Mouse (Mus musculus) urinary bladder, postnatal 4 days (tissue): ENCODE data around the gene Parg.
"Not testable (repeated sequence)": the region's sequence is repeated elsewhere in the genome, so short reads cannot be mapped to it uniquely, and the experiment has no call there.

ENCODE experiments used
- DNase-seq, 2 experiments: peaks; one replicate each; pipeline ENCODE4 v3.0.0; 2021 to 2022; ENCODE audit warnings: low spot score in 2 of 2

The Parg gene

DNA sequence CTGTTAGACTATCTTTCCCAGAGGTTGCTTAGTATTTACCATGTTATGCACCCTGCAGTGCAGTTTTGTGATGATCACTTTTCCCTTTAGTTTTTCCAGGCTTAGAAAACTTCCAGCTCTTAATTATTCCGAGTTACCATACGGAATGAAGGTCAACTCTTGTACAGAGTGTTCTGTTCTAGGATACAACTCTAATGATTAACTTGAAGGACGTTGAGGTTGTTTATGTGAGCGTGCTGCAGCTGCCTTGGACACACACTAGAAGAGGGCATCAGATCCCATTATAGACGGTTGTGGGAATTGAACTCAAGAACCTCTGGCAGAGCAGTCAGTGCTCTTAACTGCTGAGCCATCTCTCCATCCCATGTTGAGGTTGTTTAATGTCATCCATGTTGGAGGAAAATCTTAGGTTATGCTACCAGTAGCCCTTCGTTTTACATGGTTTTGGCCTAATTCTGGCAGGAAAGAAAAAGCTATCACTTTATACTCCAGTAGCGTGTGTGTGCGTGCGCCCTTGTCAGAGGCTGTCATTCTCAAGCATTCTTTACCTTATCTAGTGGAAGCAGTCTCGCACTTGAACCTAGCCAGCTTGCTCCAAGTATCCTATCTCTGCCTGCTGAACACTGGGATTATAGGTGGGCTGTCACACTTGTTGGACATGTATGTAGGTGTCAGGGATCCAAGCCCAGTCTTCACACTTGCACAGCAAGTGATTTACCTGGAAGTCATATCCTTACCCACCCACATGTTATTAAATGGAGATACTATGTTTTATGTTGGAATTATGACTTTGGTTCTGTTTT is 22.2 kb upstream of the Parg start:
- no peak for DNase-seq

DNA sequence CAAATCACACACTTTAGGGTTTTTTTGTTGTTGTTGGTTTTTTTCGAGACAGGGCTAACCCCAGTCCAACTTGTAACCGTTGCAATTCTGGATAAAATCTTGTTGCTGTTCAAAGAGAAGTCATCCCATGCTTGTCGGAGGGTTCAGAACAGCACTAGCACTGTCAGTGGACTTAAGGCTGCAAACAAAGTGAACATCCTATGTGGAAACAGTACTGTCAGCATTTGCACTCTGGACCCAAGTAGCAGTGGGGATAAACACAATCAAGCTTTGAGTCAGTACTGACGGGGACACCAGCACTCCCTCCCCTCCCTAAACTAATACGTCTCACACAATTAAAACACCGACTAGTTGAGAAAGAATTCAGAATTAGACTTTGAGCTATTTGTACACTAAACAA is 20.9 kb upstream of the Parg start:
- DNase-seq = no peak

DNA sequence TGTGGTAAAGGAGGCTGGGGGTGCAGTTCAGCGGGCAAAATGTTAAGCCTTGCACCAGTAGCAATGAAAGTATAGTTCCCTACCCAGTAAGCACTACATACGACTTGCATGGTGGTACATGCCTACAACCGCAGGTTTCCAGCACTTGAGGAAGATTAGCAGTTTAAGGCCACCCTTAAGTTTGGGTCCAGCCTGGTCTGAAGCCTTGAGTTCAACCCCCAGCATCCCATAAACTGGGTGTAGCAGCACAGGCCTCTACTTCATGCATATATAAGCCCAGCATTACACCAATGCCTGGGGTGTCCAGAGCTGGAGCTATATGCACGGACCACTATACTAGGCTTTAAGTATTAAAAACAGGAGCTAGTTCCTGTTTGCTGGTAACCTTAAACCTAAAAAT is 17.9 kb upstream of the Parg start:
- no peak for DNase-seq

DNA sequence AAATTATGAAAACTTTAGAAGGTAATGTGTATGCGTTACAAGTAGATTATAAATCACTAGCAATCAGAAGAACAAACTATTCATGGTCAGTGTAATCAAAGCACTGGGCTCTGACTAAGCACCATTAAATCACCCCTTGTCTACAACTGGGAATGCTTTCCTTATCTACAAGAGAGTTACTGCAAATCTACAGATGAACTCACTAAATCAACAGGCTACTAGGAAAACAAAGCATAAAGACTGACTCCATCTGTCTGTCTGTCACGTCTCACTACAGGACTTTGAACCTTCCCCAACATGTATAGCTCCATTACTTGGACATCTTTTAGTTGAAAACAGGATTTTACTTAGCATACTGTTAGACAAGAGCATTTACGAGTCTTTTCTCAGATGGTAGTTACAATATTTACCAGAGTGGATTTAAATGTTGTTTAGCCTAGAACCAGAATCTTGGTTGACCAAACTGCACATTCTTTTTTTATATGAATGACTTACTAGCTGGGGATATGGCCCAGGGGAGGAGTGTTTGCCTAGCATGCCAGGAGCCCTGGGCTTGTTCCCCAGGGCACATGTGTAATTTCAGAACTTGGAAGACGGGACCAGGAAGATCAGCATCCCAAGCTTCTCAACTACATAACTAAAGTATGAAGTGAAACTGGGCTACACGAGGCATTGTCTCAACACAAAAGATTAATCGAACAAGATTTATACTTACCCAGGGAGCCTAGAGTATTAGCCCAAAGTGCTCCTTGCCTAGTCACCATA is 10.9 kb upstream of the Parg start:
- DNase-seq = no peak

DNA sequence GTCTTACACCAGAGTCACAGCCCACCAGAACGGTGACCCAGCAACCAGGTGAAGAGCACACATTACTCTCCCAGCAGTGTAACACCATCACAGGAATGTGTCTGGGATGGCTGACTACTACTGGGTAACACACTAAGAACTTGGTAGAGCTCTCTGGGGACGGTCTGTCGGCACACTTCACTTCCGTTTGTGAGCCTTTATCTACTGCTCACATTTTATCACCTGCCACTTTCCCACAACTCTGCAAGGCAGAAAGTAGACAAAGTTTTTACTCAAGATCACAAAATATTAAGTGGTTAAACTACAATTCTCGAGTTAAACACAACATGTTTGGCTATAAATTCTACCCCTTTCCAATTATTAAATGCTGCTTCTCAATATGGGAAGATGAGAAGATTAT is 9.8 kb upstream of the Parg start:
- DNase-seq = no peak

DNA sequence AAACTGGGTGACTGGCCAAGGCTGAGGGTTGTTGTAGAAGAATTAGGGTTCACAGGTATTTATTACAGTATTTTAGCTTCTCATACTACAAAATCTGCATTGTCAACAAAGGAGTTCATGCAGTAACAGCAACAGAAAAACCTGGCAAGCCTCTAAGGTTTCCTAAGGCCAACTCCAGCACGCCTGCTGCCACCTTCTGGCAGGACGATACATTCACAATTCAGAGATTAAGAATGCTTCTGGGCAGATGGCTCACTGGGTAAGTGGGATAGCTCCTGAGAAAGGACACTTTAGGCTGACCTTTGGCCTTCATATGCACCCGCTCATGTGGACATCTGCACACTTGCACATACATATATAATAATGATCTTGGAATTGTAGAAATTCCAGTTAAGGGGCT is 9.3 kb upstream of the Parg start:
- DNase-seq = peak in 1 of 2 experiments; percentile 24

DNA sequence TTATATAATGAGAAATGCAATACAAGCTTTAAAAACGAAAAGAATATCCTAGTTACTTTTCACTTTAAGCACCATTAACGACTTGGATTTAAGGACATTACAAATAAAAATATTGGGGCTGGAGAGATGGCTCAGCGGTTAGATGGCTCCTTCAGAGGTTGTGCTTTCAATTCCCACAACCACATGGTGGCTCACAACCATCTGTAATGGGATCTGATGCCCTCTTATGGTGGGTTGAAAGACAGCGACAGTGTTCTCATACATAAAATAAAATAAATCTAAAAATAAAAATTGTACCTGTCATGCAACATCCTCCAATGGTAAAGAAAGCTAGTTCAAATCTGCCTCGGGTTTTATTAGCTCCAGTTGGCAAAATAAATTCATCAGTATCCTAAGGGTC is 8.2 kb upstream of the Parg start:
- DNase-seq = not testable (repeated sequence)

DNA sequence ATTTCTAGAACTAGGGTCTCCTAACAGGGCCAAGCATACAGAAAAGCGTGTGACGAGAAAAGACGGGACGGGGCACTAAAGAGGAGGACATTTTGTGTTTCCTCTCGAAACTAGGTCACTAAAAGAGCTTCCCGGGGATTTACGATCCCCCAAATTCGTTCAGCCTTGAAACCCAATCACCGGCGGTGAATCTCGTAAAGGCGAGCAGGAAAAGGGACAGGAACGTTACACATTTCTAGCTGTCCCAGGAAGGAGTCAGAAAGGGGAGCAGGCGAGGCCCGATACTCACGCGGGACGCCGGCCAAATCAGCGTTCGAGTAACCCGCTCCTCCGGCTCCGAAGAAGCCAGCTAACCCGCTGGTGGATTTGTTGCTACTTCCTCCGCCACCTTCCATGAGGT is 395 bp upstream of the Parg start:
- DNase-seq = no peak

DNA sequence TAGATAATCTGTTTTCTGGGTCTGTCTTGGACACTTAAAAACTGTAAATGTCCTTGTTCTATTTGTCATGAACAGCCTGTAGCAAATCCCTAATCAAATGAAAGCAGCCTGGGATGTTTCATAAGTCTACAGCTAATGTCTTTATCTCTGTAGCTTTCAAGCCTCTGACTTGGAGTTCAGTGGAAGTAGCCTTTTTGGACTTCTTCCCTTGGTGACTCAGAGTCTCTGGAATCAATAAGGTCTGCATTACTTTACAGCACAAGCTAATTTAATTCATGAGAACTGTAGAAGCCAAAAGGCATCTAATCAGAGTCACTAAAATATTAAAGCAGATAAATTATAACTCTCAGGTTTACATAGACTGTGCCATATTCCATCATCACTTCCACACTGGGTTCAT is 24.9 kb downstream of the Parg start:
- DNase-seq = no peak

DNA sequence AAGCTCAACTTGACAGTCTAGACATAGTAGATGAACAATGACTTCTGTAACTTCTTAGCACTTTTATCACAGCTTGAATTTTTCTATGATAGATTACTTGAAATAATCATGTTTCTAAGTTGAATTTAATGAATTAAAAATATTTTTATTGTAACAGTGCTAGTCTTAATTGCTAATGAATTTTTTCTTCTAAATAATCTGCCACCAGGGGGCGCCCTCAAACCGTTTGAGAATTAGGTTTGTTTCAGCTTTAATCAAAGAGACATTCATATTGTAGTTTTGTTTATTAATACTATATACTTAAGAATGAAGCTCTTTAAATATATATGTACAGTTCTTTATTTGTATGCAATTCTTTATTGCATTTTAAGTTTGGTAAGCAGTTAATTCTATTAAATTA is 27.2 kb downstream of the Parg start:
- DNase-seq = no peak

DNA sequence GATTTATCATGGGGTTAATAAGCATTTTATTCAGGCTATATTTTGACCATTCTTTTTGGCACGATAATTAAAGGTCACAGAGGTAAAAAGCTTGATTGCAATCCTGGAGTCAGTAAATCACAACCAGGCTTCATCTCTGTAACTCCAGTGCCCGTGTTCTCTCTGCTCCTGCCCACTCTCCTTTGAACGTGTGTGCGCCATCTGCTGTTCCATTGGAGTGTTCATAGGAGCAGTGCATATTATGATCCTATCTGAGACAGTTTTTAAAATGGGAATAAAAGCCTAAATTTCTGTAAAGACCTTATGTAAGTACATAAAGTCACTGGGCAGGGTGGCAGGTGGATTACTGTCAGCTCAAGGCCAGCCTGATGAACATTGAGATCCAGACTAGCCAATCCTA is 40.7 kb downstream of the Parg start:
- DNase-seq = no peak

DNA sequence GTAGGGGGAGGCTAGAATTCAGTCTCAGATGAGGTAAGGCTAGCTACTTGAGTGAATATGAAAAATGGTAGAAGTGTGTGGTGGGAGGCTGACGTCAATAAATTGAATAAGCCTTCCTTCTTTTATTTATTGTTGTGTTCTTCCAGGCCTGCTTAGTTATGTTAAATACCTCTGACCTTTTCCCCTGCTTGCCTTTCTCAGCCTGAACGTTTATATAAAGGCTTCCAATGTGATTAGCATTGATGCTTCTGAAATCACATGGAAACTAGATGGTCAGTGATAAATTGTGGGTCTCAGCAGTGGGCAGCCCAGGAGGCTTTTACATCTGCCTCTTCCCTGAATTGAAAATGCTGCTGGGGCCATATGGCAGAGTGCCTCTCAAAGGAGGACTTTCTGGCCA is 44.3 kb downstream of the Parg start:
- DNase-seq = no peak

DNA sequence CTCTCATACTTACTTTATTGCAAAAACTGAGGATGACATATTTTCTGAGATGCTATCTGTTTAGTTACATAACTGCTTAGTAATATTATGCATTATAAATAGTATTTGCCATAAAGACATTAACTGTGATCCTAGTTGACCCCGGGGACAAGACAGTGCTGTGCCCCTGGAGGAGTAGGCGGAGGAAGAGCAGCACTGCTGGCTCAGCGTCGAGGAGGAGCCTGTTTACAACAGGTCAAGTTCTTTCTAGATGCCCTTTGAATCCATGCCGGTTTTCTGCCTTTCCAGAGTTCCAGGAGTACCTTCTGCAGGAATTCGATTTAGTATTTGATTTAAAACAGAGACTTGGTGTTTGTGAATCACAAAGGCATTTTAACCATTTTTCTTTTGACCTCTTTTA is 47.9 kb downstream of the Parg start:
- DNase-seq = no peak

DNA sequence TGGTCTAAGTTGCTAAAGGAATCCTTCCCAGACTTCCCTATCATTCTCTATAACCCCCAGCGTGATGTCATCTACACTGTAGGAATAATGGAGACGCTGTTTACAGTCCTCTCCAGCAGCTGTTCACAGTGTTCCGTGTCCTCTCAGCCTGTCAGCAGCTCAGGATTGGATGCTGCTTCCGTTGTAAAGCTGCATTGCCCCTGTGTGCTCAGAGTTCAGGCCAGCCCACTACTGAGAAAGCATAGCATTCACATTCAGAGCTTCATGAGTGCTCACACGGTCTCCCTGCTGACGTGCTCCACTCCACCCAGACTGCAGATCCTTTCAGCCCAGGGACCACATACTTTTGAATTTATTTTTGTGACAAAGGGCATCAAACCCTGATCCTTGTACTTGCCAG is 59.1 kb downstream of the Parg start:
- DNase-seq = no peak

DNA sequence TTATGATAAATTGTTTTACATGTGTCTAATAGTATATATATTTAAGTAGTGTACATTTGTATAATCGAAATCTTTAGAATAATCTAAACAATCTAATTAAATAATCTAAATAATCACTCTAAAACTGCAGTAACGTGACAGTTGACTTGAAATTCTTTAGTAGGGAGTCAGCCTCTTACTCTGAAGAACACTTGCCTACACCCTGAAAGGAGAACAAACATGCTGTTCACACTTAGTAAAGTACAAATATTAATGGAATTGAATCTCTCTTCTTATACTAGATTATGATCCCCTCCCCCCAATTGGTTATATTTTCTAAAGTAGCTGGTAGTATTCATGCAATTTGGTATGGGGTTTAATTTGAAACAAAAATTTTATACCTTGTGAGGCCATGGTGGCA is 60.0 kb downstream of the Parg start:
- no peak for DNase-seq

DNA sequence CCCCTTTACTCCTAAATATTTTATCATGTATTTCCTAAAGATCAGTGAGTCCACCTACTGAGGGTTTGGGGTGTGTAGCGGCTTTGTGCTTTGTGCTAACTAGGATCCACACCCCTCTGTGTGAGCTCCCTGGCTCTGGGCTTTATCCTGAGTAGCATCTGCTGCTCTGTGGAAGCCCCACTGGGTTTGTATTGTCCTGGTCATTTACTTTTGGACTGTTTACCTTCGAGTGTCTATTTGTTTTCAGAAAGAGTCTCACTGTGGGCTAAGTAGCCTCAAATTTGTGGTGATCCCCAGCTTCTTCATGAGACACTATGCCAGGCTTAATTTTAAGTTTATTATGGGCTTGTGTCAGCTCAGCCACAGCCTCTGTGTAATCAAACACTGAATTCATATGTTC is 67.2 kb downstream of the Parg start:
- no peak for DNase-seq

DNA sequence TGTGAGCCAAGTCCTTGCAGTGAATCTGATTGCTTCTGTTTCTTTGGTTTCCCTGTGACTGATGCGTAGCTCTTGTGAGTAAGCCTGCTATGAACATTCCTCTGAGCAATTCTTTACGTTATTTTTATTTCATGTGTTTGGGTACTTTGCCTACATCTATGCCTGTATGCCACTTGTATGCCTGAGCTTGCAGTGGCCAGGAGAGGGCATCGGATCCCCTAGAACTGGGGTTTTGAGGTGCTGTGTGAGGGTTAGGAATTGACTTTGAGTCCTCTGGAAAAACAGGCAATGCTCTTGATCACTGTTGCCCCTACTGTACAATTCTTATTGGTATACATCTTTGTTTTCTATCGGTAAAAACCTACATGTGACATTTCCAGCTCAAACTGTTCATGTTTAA is 67.8 kb downstream of the Parg start:
- DNase-seq = no peak

DNA sequence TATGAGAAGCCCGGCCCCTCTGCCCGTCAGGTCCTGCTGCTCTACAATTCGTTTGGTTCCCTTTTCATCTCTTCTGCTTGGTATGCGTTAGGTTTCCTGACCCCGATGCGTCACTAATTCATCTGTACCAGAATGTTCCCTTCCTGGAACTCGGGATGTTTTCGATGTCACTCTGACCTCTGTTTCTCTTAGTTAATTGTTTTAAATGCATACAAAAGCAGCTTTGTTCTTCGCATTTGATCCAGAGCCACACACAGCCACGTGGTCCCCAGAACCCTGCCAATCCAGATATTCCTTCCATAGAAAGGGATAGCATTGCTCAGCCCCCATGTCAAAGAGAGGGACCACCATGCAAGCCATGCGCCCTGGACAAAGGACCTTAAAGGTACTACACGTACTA is 99.9 kb downstream of the Parg start:
- no peak for DNase-seq

DNA sequence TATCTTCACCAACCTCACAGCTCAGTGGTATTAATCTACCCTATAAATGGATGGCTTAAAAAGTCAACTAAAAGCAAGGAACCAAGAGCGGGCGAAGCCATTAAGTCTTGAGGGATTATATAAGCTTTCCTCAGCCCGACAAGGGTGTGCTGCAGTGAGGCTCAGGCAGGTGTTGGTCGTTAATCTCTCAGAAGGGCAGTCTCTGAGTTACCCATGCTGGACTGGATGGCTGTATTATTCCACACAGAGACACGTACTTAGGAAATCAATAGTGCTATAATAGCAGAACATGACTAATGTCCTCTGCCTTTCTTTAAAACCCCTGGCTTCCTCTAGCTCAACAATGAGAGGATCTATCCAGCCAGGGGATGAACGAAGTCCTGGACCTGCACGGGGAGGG is 100.7 kb downstream of the Parg start:
- no peak for DNase-seq

DNA sequence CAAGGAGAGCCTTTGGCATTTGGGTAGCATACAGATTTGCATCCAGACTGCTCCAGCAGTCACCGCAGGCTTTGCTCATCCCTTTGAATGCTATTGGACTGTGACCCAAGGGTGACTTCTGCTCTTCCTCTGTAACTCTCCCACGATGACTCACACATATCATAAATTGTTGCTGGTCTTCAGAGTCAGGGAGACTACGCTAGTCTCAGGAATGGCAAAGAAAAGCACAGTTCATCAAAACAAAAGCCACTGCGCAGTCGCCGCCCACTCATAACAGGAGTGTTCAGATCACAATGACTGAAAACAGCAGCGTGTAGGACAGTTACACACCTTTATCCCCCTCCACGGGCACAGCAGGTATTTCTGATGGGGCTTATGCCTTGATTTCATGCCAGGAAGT is 103.2 kb downstream of the Parg start:
- DNase-seq = no peak

DNA sequence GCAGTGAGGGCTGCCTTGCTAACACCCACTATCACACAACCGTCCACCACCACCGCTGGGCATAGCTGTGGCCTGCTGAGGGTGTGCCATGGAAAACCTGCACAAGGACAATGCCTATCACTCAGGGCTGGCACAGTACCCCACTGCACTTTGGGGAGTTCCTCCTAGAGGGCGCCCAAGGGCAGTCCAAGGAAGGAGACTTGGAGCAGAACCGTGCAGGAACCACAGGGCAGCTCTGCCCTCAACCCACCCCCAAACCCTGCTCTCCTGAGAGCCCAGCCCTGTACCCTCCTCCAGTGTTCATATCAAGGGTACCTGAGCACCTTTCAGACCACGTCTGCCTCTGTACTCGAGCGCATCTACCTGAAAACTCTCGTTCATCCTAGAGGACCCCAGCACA is 108.1 kb downstream of the Parg start:
- no peak for DNase-seq

DNA sequence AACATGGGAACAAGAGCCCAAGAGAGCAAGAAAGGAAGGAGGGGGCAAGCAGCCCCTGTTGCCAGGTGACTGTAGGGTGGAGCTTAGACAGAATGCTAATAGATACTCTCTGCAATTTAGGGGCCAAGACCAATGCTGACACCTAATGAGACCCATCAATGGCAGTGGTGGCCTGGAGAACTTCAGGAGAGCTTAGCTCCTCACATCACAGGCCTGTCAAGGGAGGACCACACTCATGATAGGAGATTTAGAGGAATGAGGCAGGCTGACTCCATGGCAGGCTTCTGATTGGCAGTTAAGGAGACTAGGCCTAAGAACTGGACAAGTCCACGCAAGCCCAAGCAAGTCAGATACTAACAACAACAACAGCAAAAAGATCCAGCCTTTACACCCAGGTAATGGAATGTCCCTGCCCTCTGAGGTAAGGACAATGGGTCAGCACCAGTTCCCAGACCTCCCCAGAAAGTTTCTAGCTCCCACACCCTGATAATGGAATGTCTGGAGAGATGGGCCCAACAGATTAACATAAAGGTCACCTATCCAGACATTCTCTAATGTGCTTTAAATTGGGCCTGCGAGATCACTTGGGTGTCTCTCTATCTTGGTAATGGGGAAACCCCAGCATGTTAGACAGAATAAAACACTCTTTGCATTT is 109.8 kb downstream of the Parg start:
- no peak for DNase-seq

DNA sequence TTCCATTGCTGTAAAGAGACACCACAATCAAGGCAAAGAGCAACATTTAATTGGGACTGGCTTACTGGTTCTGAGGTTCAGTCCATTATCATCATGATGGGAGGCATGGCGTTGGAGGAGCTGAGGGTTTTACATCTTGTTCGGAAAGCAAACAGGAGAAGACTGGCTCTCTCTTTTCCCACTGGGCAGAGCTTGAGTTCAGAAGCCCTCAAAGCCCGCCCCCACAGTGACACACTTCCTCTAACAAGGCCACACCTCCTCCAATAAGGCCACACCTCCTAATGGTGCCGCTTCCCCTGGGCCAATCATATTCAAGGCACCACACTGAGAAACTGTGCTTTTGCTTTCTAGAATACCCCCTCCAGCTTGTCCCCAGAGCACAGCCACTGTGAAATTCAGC is 116.1 kb downstream of the Parg start:
- no peak for DNase-seq
